Mouse (Mus musculus) inflammation-experienced regulatory T-cells, adult 6 months (primary cell): ENCODE data around the gene Atp6v0a2. TPM values are rescaled to one million over a fixed set of nuclear protein-coding genes. Genes with fewer than 3 reads are reported as not detected.
A peak's percentile ranks its signal among the peaks of the same experiment; 100 is the strongest.

Experiments used
- ATAC-seq: one replicate; pipeline ENCODE4 v1.8.0; 2017
- polyA plus RNA-seq, 3 experiments: library from polyadenylated mRNA; unstranded; fragments of 100-300 nt; shearing (Covaris generic); gene quantifications; one replicate each; pipeline ENCODE4 v1.2.1; 2017

Atp6v0a2 gene
- polyA plus RNA-seq, 3 experiments from 2014 or later, result 27.5 to 34.3 (median 30.3) TPM

DNA sequence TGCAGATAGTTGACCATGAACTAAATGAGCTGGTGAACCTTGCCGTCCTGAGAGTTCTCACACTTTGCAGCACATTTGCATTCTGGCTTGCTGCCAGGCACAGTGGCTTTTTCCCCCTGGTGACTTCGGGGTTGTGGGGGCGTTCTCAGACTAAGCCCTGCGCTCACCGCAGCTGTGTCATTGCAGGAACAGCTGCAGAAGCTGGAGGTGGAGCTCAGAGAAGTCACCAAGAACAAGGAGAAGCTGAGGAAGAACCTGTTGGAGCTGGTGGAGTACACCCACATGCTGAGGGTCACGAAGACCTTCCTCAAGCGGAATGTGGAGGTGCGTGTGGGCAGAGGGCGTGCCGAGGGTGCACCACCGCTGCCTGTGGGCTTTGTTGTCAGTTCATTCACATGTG is 8.9 kb downstream of the Atp6v0a2 start:
- peak; percentile 69 for ATAC-seq

GRCm38 (mm10) chr5:124637836-124638235 is 9.5 kb downstream of the Atp6v0a2 start:
- ATAC-seq, result peak; percentile 33

DNA sequence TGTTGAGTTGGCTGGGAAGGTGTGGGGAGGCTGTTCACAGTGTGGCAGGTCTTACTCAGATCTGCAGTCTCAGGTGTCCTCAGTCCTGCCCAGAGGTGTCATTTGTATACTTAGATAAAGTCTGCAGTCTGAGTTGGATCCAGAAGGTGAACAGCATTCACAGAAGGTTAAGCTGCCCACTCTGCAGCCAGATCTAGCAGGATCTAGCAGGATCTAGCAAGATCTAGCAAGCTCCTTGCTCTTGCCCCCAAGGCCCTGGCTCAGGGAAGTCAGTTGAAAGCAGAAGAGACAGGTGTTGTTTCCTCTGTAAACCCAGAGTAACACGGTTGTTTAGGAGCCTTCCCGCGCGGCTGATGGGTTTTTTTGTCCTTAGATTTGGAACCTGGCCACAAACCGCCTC is 85.4 kb downstream of the Atp6v0a2 start:
- ATAC-seq, result no peak

GRCm38 (mm10) chr5:124715135-124715534 is 86.8 kb downstream of the Atp6v0a2 start:
- ATAC-seq, result no peak

DNA sequence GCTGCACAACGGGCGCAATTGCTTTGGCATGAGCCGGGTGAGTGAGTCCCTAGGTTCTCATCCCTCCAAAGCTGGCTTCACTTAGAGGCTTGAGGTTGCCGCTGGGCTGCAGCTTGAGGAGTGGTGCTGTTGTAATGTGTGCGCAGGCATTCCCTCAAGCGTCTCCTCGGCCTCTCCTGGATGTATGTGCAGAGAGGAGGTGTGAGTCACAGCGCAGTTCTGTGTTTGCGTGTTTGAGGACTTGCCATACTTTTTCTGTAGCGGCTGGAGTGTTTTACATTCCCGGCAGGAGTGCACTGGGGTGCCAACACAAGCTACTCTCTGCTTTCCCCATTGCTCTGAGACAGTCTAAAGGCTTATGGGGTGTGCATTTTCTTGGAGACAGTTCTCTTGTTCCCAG is 89.6 kb downstream of the Atp6v0a2 start:
- no peak for ATAC-seq

DNA sequence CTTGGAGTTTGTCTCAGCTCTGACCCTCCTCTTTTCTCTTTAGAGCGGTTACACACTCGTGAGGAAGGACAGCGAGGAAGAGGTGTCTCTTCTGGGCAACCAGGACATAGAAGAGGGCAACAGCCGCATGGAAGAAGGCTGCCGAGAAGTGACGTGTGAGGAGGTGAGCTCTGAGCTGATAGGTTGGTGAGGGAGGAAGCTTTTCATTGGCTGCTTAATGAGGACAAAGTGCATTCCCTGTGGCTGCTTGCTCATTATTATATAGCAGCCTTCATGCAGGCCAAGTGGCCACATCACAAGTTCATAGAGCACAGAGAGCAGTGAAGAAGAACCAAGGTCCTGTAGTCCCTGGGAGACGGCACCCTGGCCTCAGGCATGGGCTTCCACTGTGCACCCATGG is 90.0 kb downstream of the Atp6v0a2 start:
- ATAC-seq, result no peak

GRCm38 (mm10) chr5:124723125-124723524 is 94.7 kb downstream of the Atp6v0a2 start:
- ATAC-seq, result no peak

DNA sequence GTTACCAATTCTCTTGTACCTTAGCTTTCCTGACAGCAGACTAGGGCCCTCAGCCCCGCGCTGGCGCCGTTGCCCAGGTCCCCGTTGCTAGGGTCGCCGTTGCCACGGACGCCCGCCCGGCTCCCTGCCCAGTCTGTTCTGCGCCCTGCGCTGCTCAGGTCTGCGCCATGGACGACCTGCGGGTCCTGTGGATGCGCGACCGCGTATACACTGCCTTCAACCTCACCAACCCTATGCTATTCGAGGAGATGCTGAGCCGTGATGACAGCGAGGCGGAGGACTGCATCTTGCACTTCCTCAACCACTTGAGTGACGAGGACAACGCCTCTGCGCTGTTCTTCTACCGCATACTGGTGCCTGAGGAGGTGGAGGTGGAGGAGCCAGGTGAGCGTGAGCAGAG is 96.6 kb downstream of the Atp6v0a2 start, which contains the start of gene Dnah10:
Dnah10 (plus strand) TSS at position 89 of the 400 bp plus-strand sequence.
- no peak for ATAC-seq

- ATAC-seq, result no peak
These were observed 101.4 kb downstream of the Atp6v0a2 start for GRCm38 (mm10) chr5:124729662-124730206.

- no peak for ATAC-seq
These were observed 105.6 kb downstream of the Atp6v0a2 start for GRCm38 (mm10) chr5:124733961-124734360.

DNA sequence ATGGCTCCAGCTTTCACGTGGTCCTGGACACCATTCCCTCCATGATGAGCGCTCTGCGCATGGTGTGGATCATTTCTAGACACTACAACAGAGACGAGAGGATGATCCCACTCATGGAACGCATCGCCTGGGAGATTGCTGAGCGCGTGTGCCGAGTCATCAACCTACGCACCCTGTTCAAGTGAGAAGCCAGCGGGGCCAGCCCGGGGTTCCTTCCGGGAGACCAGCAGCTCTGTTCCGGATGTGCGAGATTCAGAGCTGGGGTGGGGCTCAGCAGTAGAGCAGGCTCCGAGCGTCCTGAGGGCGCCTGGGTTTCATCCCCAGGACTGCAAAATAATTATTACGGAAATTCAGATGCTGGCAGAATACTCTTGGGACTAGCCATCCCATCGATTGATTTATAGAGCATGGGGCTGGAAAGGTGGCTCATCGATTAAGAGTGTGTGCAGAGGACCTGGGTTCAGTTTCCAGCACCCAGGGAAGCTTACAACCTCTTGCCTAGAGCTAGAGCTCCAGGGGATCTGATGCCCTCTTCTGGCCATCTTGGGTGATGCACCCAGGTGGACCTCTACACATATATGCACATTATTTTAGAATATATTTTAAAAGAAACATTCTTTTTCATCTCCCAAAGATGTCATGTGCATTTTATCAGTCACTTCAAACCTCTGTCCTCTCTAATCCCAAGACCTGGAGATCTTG is 113.7 kb downstream of the Atp6v0a2 start:
- no peak for ATAC-seq

DNA sequence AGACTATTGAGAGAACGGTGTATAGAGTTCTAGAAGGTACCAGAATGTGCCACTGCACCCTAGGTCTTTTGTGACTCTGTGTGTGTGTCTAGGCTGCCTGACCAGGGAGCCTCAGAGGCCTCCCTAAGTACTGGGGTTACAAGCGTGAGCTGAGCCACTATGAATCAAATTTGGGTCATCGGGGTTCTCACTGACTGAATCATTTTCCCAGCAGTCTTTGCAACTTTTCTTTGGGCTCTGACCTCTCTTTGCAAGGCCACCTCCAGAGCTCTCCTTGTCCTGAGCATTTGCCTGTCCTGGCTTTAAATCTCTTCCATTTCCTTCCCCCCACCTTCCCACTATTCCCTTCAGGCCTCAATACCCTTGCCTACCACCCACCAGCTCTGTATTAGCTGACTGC is 115.5 kb downstream of the Atp6v0a2 start:
- ATAC-seq, result no peak

- ATAC-seq, result no peak
These were observed 117.8 kb downstream of the Atp6v0a2 start for GRCm38 (mm10) chr5:124746220-124746619.

DNA sequence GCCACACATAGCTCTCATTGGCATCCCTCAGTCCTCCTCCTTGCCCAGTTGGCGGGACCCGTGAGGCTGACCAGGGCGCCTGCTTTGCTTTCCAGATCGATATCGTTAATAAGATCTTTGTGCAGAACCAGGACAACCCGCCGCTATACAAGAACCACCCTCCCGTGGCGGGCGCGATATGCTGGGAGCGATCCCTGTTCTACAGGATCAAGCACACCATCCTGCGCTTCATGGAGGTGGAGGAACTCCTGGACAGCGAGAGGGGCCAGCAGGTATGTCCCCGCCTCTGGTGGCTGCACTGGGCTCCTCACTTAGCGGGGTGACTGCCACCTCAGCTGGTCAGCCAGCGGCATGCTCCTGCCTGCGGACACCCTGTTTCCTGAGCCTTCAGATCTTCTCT is 119.9 kb downstream of the Atp6v0a2 start:
- ATAC-seq, result no peak

DNA sequence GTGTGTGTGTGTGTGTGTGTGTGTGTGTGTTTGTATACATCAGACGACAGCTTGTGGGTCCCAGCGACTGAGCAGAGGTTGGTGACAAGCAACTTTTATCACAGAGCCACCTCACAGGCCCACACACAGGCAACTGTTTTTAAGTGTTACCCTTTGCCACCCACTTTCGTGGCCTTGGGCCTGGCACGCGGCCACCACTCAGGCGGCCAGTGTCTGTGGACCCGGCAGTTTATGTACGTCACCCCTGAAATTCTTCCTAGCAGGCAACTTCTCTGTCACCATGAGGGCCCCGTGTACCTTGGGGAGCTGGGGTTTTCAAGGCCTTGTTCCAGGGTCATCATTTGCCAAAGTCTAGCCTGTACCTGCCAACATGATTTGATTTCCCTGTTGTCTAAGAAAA is 123.3 kb downstream of the Atp6v0a2 start:
- ATAC-seq, result no peak

DNA sequence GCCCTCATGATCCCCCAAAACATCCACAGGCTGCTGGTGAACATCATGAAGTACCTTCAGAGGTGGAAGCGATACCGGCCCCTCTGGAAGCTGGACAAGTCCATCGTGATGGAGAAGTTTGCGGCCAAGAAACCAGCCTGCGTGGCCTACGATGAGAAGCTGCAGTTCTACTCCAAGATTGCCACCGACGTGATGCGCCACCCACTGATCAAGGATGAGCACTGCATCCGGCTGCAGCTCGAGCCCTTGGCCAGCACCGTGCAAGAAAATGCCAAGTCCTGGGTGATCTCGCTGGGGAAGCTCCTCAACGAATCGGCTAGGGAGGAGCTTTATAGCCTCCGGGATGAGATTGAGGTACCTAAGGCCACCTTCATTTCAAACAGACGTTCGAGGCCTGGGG is 132.6 kb downstream of the Atp6v0a2 start:
- no peak for ATAC-seq

GRCm38 (mm10) chr5:124761787-124762186 is 133.4 kb downstream of the Atp6v0a2 start:
- no peak for ATAC-seq

Other genes with a start within 250 kb of the Atp6v0a2 start
- 100 to 1,000 TPM; 127 to 199 (median 163) TPM for gene Sbno1, start 202.6 kb upstream of the Atp6v0a2 start, polyA plus RNA-seq
- 10 to 100 TPM; 19.3 to 33.6 (median 23.2) TPM for gene Kmt5a, start 188.6 kb upstream of the Atp6v0a2 start, polyA plus RNA-seq
- 10 to 100 TPM; 56.2 to 88.3 (median 67.1) TPM for gene Rilpl2, start 150.2 kb upstream of the Atp6v0a2 start, polyA plus RNA-seq
- gene Snrnp35, start 145.4 kb upstream of the Atp6v0a2 start, polyA plus RNA-seq, result 10 to 100 TPM in 1 of 3 experiments, 1 to 10 TPM in 2; 6.5 to 12.1 (median 9.7) TPM
- 1 to 10 TPM in 1 of 3 experiments, under 1 TPM in 2; 0.39 to 1.3 (median 0.91) TPM for gene Rilpl1, start 97.2 kb upstream of the Atp6v0a2 start, polyA plus RNA-seq
- 100 to 1,000 TPM in 1 of 3 experiments, 10 to 100 TPM in 2; 41.3 to 124 (median 59.1) TPM for gene Tmed2, start 87.9 kb upstream of the Atp6v0a2 start, polyA plus RNA-seq
- 10 to 100 TPM; 14.7 to 22.6 (median 20.1) TPM for gene Ddx55, start 75.7 kb upstream of the Atp6v0a2 start, polyA plus RNA-seq
- 10 to 100 TPM; 43.2 to 54.2 (median 51.1) TPM for gene Eif2b1, start 49.4 kb upstream of the Atp6v0a2 start, polyA plus RNA-seq
- 10 to 100 TPM; 59.6 to 62.1 (median 60.8) TPM for gene Gtf2h3, start 49.4 kb upstream of the Atp6v0a2 start, polyA plus RNA-seq
- gene Dnah10, start 96.5 kb downstream of the Atp6v0a2 start, polyA plus RNA-seq, result under 1 TPM in 1 of 3 experiments, not detected in 2; 0.05 TPM
- 1 to 10 TPM; 3.8 to 9.1 (median 5.0) TPM for gene Ccdc92, start 233.8 kb downstream of the Atp6v0a2 start, polyA plus RNA-seq
- gene Zfp664, start 234.1 kb downstream of the Atp6v0a2 start, polyA plus RNA-seq, result 10 to 100 TPM; 10.8 to 11.7 (median 11.1) TPM